Mouse (Mus musculus): ENCODE measurements around the gene E130218I03Rik. TPM values are rescaled to one million over a fixed set of nuclear protein-coding genes. Genes with fewer than 3 reads are reported as not detected.

Gene E130218I03Rik
- polyA plus RNA-seq, 1 experiment from 2014 or later: 0.52 TPM

- 0 out of 2 replicates have a peak overlapping the region, but pooled peaks have one; percentile 17 for H3K9ac ChIP-seq
Measured at GRCm38 (mm10) chr4:134252911-134253721, 9.7 kb downstream of the E130218I03Rik start.

GRCm38 (mm10) chr4:134253722-134254324, 10.4 kb downstream of the E130218I03Rik start, which contains the start of gene Grrp1:
TSS of gene Grrp1 (minus strand) at chr4:134254106.
- Histone ChIP-seq H3K4me3 (peak within 1 kb of the TSS; percentile 45), H3K9ac (0 out of 2 replicates have a peak within 1 kb of the TSS, but pooled peaks have one; percentile 17), H3K4me2 (peak within 1 kb of the TSS; percentile 95), H3K27ac (peak within 1 kb of the TSS; percentile 38), H3K9me3 (no peaks in the 10 kb centered on the region), H3K4me1 (peaks cover 85% of the 10 kb centered on the region), H3K27me3 (peaks cover 58% of the 10 kb centered on the region), H3K36me3 (no peaks in the 10 kb centered on the region)
- WGBS: 2% methylated on average over 13 of the region's 13 CpGs
- no peak for ATAC-seq (ENCODE audit: borderline replicate concordance, extremely low read depth, low FRiP score, low TSS enrichment)

More at GRCm38 (mm10) chr4:134252911-134253721, 9.7 kb downstream of the E130218I03Rik start:
- H3K9me3 ChIP-seq: no peaks in the 10 kb centered on the region
- peak overlapping the region; percentile 45 for H3K4me3 ChIP-seq
- H3K4me2 ChIP-seq: peak overlapping the region; percentile 95
- no peaks in the 10 kb centered on the region for H3K36me3 ChIP-seq
- H3K27ac ChIP-seq: peak overlapping the region; percentile 57
- no peak for ATAC-seq (ENCODE audit: borderline replicate concordance, extremely low read depth, low FRiP score, low TSS enrichment)
- H3K27me3 ChIP-seq: peaks cover 64% of the 10 kb centered on the region
- peaks cover 80% of the 10 kb centered on the region for H3K4me1 ChIP-seq
- 20% methylated on average over 15 of the region's 15 CpGs for WGBS

- H3K27ac ChIP-seq: no peak overlapping the region
- no peak for ATAC-seq (ENCODE audit: borderline replicate concordance, extremely low read depth, low FRiP score, low TSS enrichment)
- peaks cover 49% of the 10 kb centered on the region for H3K27me3 ChIP-seq
- no peaks in the 10 kb centered on the region for H3K9me3 ChIP-seq
- H3K4me2 ChIP-seq: no peak overlapping the region
- peaks cover 77% of the 10 kb centered on the region for H3K4me1 ChIP-seq
- H3K9ac ChIP-seq: no peak overlapping the region
- no peaks in the 10 kb centered on the region for H3K36me3 ChIP-seq
- H3K4me3 ChIP-seq: no peak overlapping the region
- 52% methylated on average over 3 of the region's 3 CpGs for WGBS
Measured at GRCm38 (mm10) chr4:134254835-134255234, 11.4 kb downstream of the E130218I03Rik start.

- no peak for ATAC-seq (ENCODE audit: borderline replicate concordance, extremely low read depth, low FRiP score, low TSS enrichment)
- peak overlapping the region; percentile 70 for H3K27ac ChIP-seq
- no peak overlapping the region for H3K4me3 ChIP-seq
- peak overlapping the region; percentile 13; the same call in 1 of the 2 replicates for H3K4me2 ChIP-seq
- no peaks in the 10 kb centered on the region for H3K36me3 ChIP-seq
- H3K4me1 ChIP-seq: peaks cover 67% of the 10 kb centered on the region
- H3K9ac ChIP-seq: 0 out of 2 replicates have a peak overlapping the region, but pooled peaks have one; percentile 7
- WGBS: 40% methylated on average over 4 of the region's 4 CpGs
- no peaks in the 10 kb centered on the region for H3K9me3 ChIP-seq
- H3K27me3 ChIP-seq: peaks cover 39% of the 10 kb centered on the region
Measured at GRCm38 (mm10) chr4:134255854-134256253, 12.4 kb downstream of the E130218I03Rik start.

GRCm38 (mm10) chr4:134256407-134257197, 13.1 kb downstream of the E130218I03Rik start:
- 14% methylated on average over 17 of the region's 19 CpGs for WGBS
- peak; percentile 10; the same call in 1 of the 2 replicates for ATAC-seq (ENCODE audit: borderline replicate concordance, extremely low read depth, low FRiP score, low TSS enrichment)
- peak overlapping the region; percentile 70 for H3K27ac ChIP-seq

GRCm38 (mm10) chr4:134257198-134258009, 13.9 kb downstream of the E130218I03Rik start:
- Histone ChIP-seq H3K9me3 (no peaks in the 10 kb centered on the region), H3K9ac (no peak overlapping the region), H3K4me2 (peak overlapping the region; percentile 6; the same call in 1 of the 2 replicates), H3K36me3 (no peaks in the 10 kb centered on the region), H3K4me3 (no peak overlapping the region), H3K27me3 (peaks cover 24% of the 10 kb centered on the region), H3K27ac (peak overlapping the region; percentile 70), H3K4me1 (peaks cover 51% of the 10 kb centered on the region)
- 27% methylated on average over 11 of the region's 11 CpGs for WGBS
- ATAC-seq (ENCODE audit: borderline replicate concordance, extremely low read depth, low FRiP score, low TSS enrichment): no peak

More at GRCm38 (mm10) chr4:134256407-134257197, 13.1 kb downstream of the E130218I03Rik start:
- Histone ChIP-seq H3K9ac (no peak overlapping the region), H3K4me2 (peak overlapping the region; percentile 13; the same call in 1 of the 2 replicates), H3K4me1 (peaks cover 59% of the 10 kb centered on the region), H3K4me3 (no peak overlapping the region), H3K36me3 (no peaks in the 10 kb centered on the region), H3K9me3 (no peaks in the 10 kb centered on the region), H3K27me3 (peaks cover 32% of the 10 kb centered on the region)

- Histone ChIP-seq H3K4me2 (peak overlapping the region; percentile 6; the same call in 1 of the 2 replicates), H3K36me3 (no peaks in the 10 kb centered on the region), H3K27me3 (peaks cover 14% of the 10 kb centered on the region), H3K4me3 (no peak overlapping the region), H3K9ac (no peak overlapping the region), H3K9me3 (no peaks in the 10 kb centered on the region), H3K4me1 (peaks cover 44% of the 10 kb centered on the region), H3K27ac (peak overlapping the region; percentile 70; the same call in 1 of the 2 replicates)
- ATAC-seq (ENCODE audit: borderline replicate concordance, extremely low read depth, low FRiP score, low TSS enrichment): no peak
- 37% methylated on average over 11 of the region's 11 CpGs for WGBS
Measured at GRCm38 (mm10) chr4:134258354-134258753, 14.9 kb downstream of the E130218I03Rik start.

- Histone ChIP-seq H3K9me3 (no peaks in the 10 kb centered on the region), H3K27me3 (no peaks in the 10 kb centered on the region), H3K4me3 (no peak overlapping the region), H3K4me2 (no peak overlapping the region), H3K9ac (no peak overlapping the region), H3K4me1 (peaks cover 4% of the 10 kb centered on the region; the same call in 1 of the 2 replicates), H3K36me3 (no peaks in the 10 kb centered on the region), H3K27ac (no peak overlapping the region)
- ATAC-seq (ENCODE audit: borderline replicate concordance, extremely low read depth, low FRiP score, low TSS enrichment): no peak
- 33% methylated on average over 6 of the region's 6 CpGs for WGBS
Measured at GRCm38 (mm10) chr4:134263191-134263590, 19.7 kb downstream of the E130218I03Rik start.

- Histone ChIP-seq H3K27ac (no peak overlapping the region), H3K4me3 (no peak overlapping the region), H3K36me3 (no peaks in the 10 kb centered on the region), H3K9ac (no peak overlapping the region), H3K9me3 (no peaks in the 10 kb centered on the region), H3K4me1 (no peaks in the 10 kb centered on the region; the same call in 1 of the 2 replicates), H3K27me3 (no peaks in the 10 kb centered on the region), H3K4me2 (no peak overlapping the region)
- no peak for ATAC-seq (ENCODE audit: borderline replicate concordance, extremely low read depth, low FRiP score, low TSS enrichment)
- 46% methylated on average over 9 of the region's 9 CpGs for WGBS
Measured at GRCm38 (mm10) chr4:134265860-134266585, 22.6 kb downstream of the E130218I03Rik start.

GRCm38 (mm10) chr4:134268102-134268655, 24.7 kb downstream of the E130218I03Rik start:
- Histone ChIP-seq H3K9ac (no peak overlapping the region), H3K9me3 (no peaks in the 10 kb centered on the region), H3K4me3 (no peak overlapping the region), H3K27ac (no peak overlapping the region), H3K4me2 (no peak overlapping the region), H3K27me3 (no peaks in the 10 kb centered on the region), H3K4me1 (peaks cover 6% of the 10 kb centered on the region; the same call in 1 of the 2 replicates), H3K36me3 (no peaks in the 10 kb centered on the region)
- ATAC-seq (ENCODE audit: borderline replicate concordance, extremely low read depth, low FRiP score, low TSS enrichment): no peak
- 75% methylated on average over 19 of the region's 19 CpGs for WGBS
